Mouse (Mus musculus): ENCODE data around the gene Baz1a. TPM values are rescaled to one million over a fixed set of nuclear protein-coding genes. Genes with fewer than 3 reads are reported as not detected.

Gene Baz1a
- total and polyA plus RNA-seq, 3 experiments, result 41.7 to 95.0 (median 56.0) TPM

GRCm38 (mm10) chr12:54876879-54877278 is 137.3 kb downstream of the Baz1a start:
- in situ Hi-C loops (cut with MboI; ENCODE audit: low pct_ligation_motif_present, low pct_unique_long_range_greater_than_20kb, low sequenced_read_pairs) (loop anchor here (5.0 kb wide), 1 partner anchor 40 kb away; no protein-coding TSS in a partner anchor), dilution Hi-C loops (cut with MboI; ENCODE audit: extremely low pct_ligation_motif_present, extremely low pct_unique_long_range_greater_than_20kb, low sequenced_read_pairs) (no loop called here)
- H3K27ac ChIP-seq (ENCODE audit: insufficient read depth, low read depth), result no peak overlapping the region
- no peak for DNase-seq (ENCODE audit: extremely low read depth)
- peaks cover 0 to 6% of the 10 kb centered on the region in 2 experiments; a peak in 1 of 4 replicates for H3K4me1 ChIP-seq (ENCODE audit: control insufficient read depth in 1 of 2, insufficient read depth in 2 of 2)
- no peaks in the 10 kb centered on the region for H3K9me3 ChIP-seq (replicated peaks; ENCODE audit: low read length)
- no peaks in the 10 kb centered on the region for H3K36me3 ChIP-seq (replicated peaks in 1 of 2; ENCODE audit: control insufficient read depth in 1 of 2, insufficient read depth in 1 of 2, low read length in 1 of 2)
- H3K4me2 ChIP-seq (ENCODE audit: insufficient read depth, low read depth, poor library complexity, severe bottlenecking), result no peak overlapping the region
- no peaks in the 10 kb centered on the region for H3K79me2 ChIP-seq (replicated peaks; ENCODE audit: control insufficient read depth, extremely low read depth, insufficient read depth, poor library complexity, severe bottlenecking)
- H3K27me3 ChIP-seq (replicated peaks), result no peaks in the 10 kb centered on the region
- H3K4me3 ChIP-seq (replicated peaks in 1 of 3; ENCODE audit: low read depth in 2 of 3, low read length in 2 of 3, poor library complexity in 1 of 3), result no peak overlapping the region
- H3K9ac ChIP-seq (ENCODE audit: insufficient read depth, low read depth), result no peak overlapping the region
- TF ChIP-seq USF2 (conservative IDR thresholded peaks at IDR 0.05; ENCODE audit: low read depth, low read length) (no peak), CTCF (conservative IDR thresholded peaks at IDR 0.05 in 1 of 2, IDR thresholded peaks at IDR 0.05 in 1 of 2; ENCODE audit: low read depth in 2 of 2, low read length in 2 of 2) (no peak), IRF4 (IDR thresholded peaks at IDR 0.05; ENCODE audit: low read depth, low read length) (no peak), TCF12 (IDR thresholded peaks at IDR 0.05; ENCODE audit: low read depth, low read length) (no peak), ZC3H11A (IDR thresholded peaks at IDR 0.05; ENCODE audit: low read depth, low read length) (no peak), ETS1 (conservative IDR thresholded peaks at IDR 0.05; ENCODE audit: low read depth, low read length) (no peak), ZMIZ1 (IDR thresholded peaks at IDR 0.05; ENCODE audit: low read depth, low read length) (no peak), PAX5 (IDR thresholded peaks at IDR 0.05; ENCODE audit: low read length) (no peak), ZKSCAN1 (IDR thresholded peaks at IDR 0.05; ENCODE audit: borderline replicate concordance, low read depth, low read length) (no peak), USF1 (IDR thresholded peaks at IDR 0.05; ENCODE audit: low read depth, low read length) (no peak), EP300 (IDR thresholded peaks at IDR 0.05; ENCODE audit: low read length) (no peak), JUND (conservative IDR thresholded peaks at IDR 0.05; ENCODE audit: low read depth, low read length) (no peak), JUN (IDR thresholded peaks at IDR 0.05; ENCODE audit: insufficient read depth, low read depth, low read length) (no peak), MYC (IDR thresholded peaks at IDR 0.05; ENCODE audit: low read depth, low read length) (no peak), CHD2 (IDR thresholded peaks at IDR 0.05; ENCODE audit: low read length) (no peak), RCOR1 (conservative IDR thresholded peaks at IDR 0.05; ENCODE audit: low read depth, low read length) (no peak), UBTF (IDR thresholded peaks at IDR 0.05; ENCODE audit: low read depth, low read length) (no peak), KAT2A (IDR thresholded peaks at IDR 0.05; ENCODE audit: insufficient replicate concordance, low read length) (no peak), POLR2AphosphoS2 (IDR thresholded peaks at IDR 0.05; ENCODE audit: low read depth, low read length) (no peak), CHD1 (IDR thresholded peaks at IDR 0.05; ENCODE audit: low read depth, low read length) (no peak)

- Histone ChIP-seq H3K4me2 (ENCODE audit: insufficient read depth, low read depth, poor library complexity, severe bottlenecking) (no peak overlapping the region), H3K79me2 (replicated peaks; ENCODE audit: control insufficient read depth, extremely low read depth, insufficient read depth, poor library complexity, severe bottlenecking) (no peaks in the 10 kb centered on the region), H3K36me3 (replicated peaks in 1 of 2; ENCODE audit: control insufficient read depth in 1 of 2, insufficient read depth in 1 of 2, low read length in 1 of 2) (no peaks in the 10 kb centered on the region), H3K27ac (ENCODE audit: insufficient read depth, low read depth) (no peak overlapping the region), H3K27me3 (replicated peaks) (no peaks in the 10 kb centered on the region), H3K4me3 (replicated peaks in 1 of 3; ENCODE audit: low read depth in 2 of 3, low read length in 2 of 3, poor library complexity in 1 of 3) (no peak overlapping the region), H3K9me3 (replicated peaks; ENCODE audit: low read length) (no peaks in the 10 kb centered on the region), H3K9ac (ENCODE audit: insufficient read depth, low read depth) (no peak overlapping the region), H3K4me1 (ENCODE audit: control insufficient read depth in 1 of 2, insufficient read depth in 2 of 2) (peaks cover 0 to 6% of the 10 kb centered on the region in 2 experiments; a peak in 1 of 4 replicates)
- in situ Hi-C loops (cut with MboI; ENCODE audit: low pct_ligation_motif_present, low pct_unique_long_range_greater_than_20kb, low sequenced_read_pairs) (loop anchor here (5.0 kb wide), 1 partner anchor 37 kb away; no protein-coding TSS in a partner anchor), dilution Hi-C loops (cut with MboI; ENCODE audit: extremely low pct_ligation_motif_present, extremely low pct_unique_long_range_greater_than_20kb, low sequenced_read_pairs) (no loop called here)
- no peak for DNase-seq (ENCODE audit: extremely low read depth)
- TF ChIP-seq NELFE (IDR thresholded peaks at IDR 0.05; ENCODE audit: low read depth, low read length) (no peak), ELF1 (IDR thresholded peaks at IDR 0.05; ENCODE audit: low read depth, low read length) (no peak), MXI1 (IDR thresholded peaks at IDR 0.05; ENCODE audit: low read depth, low read length) (no peak), CTCF (conservative IDR thresholded peaks at IDR 0.05 in 1 of 2, IDR thresholded peaks at IDR 0.05 in 1 of 2; ENCODE audit: low read depth in 2 of 2, low read length in 2 of 2) (no peak), POLR2A (IDR thresholded peaks at IDR 0.05; ENCODE audit: low read depth, low read length) (no peak), IRF4 (IDR thresholded peaks at IDR 0.05; ENCODE audit: low read depth, low read length) (no peak), NRF1 (IDR thresholded peaks at IDR 0.05; ENCODE audit: low read depth, low read length) (no peak), CHD2 (IDR thresholded peaks at IDR 0.05; ENCODE audit: low read length) (no peak), USF2 (conservative IDR thresholded peaks at IDR 0.05; ENCODE audit: low read depth, low read length) (no peak)
Measured at GRCm38 (mm10) chr12:54874711-54875110, 139.4 kb downstream of the Baz1a start.
